Mouse (Mus musculus) embryo, embryonic 10 days (tissue): ENCODE data around the gene Cnot1.
"Not testable (repeated sequence)": the region's sequence is repeated elsewhere in the genome, so short reads cannot be mapped to it uniquely, and the experiment has no call there.

ENCODE experiments used
- DNase-seq: peaks from one replicate; pipeline ENCODE4 v3.0.0-alpha.2; 2015; ENCODE audit warnings: low spot score

The Cnot1 gene

DNA sequence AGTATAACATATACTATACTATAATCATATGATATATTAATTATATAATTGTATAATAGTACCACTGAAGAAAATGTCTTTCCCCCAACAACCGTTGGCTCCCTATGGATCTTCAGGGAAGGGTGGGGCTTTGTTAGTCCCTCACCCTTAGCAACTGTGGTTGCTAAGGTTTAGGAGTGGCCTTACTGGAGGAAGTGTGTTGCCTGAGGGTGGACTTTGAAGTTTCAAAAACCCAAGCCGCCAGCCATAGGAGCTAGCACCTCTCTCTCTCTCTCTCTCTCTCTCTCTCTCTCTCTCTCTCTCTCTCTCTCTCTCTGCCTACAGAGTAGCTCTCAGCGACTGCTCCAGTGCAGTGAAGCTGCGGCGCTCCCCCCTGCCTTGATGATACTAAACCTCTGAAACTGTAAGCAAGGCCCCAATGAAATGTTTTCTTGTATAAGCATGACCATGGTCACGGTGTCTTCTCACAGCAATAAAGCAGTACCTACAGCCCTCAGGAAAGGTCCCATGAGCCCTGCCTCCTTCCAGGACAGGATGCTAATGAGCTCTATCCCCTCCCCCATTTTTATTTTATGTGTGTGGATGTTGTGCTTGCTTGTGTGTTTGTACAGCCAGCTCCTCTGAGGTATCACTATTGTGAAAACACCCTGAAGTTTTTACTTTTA lies 8.9 kb upstream of the Cnot1 start:
- DNase-seq, result no peak

DNA sequence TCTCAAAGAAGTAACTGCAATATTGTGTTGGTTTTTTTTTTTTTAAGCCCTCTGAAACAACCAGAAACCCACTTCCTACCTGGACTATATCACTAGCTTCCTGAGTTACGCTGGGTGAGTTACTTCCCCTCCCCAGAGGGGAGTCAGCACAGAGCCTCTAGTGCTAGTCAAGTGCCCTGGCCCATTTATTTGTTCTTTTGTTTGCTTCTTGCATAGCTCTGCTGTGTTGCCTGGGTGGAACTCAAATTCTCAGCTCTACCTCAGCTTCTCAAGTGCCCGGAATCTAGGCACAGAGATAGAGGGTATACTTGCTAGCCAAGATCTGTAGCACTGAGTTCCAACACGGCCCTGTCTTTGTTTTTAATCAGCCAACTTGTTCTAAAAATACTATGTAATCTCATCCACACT lies 2.9 kb upstream of the Cnot1 start:
- no peak for DNase-seq

DNA sequence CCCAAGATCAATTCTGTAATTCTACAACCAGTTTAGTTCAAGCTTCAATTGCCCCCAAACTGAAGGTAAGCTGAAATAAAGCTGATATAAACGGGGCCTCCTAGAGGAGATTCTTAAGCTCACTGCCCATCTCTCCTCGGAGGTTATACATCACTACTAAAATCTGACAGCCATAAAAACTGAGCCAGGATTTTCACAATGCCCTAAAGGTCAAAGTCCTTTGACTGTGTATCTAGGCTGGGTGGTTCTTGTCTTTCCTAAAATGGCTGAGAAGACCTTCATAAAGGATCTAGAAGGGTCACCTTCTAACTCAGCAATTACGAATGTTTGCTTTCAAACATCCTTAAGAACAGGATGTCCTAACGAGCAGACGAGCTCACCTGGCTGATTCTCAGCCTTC lies 1.9 kb upstream of the Cnot1 start:
- no peak for DNase-seq

DNA sequence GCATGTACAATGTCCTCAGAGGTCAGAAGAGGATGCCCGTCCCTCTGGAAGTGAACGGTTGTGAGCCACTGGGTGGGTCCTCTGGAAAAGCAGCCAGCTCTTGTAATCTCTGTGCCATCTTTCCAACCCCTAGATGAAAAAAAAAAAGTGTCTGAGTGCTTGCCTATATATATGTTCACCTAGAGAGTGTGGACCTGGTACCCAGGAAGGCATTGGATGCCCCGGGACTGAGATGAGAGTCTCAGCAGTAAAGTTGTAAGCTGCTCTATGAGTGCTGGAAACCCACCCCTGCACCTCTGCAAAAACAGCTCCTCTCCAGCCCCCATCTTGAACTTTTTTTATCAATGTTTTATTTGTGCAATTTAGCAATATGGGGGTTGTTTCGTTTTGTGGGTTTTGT lies 1.4 kb upstream of the Cnot1 start:
- DNase-seq, result no peak

DNA sequence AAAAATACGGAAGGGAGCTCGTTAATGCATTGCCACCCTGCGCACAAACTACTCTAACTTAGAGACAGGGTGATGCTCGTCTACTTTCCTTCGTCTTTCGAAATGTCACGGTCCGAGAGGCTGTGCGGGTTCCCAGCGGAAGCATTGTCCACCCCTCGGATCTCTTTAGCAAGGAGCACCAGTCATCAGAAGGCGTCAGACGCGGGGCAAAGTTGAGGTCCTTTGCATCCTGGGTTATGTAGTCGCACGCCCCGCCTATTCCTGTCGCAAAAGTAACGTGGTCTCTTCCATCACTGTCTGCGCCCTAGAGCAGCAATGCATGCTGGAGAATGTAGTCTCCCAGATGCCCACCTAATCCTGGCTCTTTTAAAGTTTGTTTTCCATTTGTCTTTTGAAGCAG lies 597 bp upstream of the Cnot1 start:
- peak; percentile 98 for DNase-seq

DNA sequence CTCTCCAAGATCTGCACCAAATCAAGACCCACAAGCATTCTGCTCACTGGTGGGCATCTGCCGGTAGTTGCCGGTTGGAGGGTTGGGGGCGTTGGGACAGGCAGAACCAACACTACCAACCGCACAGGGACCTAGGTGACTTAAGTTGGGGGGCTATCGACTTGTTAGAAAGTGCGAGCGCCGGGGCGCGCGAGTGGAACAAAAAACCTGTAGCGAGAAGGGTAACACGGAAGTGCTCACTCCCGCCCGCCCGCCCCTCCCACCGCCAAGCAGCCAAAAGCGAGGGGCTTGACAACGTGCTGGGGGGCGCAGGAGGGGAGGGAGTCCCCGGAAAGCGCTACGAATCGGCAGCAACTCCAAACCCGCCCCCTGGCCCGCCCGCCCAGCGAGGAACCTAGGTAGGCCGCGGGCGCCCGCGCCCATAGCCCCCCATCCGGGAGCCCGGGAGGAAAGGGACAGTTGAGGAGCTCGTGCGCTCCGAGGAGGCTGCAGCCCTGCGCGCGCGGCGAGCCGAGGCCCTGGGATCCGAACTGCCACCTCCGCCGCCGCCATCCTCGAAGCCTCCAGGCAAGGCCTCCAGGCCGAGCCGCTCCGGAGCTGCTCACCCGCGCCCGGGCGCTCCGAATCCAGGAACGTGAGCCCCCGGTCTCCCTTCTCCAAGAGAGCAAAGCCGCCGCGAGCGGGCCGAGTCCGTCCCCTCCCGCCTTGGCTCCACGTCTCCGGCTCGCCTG lies 638 bp downstream of the Cnot1 start:
- peak; percentile 26 for DNase-seq

DNA sequence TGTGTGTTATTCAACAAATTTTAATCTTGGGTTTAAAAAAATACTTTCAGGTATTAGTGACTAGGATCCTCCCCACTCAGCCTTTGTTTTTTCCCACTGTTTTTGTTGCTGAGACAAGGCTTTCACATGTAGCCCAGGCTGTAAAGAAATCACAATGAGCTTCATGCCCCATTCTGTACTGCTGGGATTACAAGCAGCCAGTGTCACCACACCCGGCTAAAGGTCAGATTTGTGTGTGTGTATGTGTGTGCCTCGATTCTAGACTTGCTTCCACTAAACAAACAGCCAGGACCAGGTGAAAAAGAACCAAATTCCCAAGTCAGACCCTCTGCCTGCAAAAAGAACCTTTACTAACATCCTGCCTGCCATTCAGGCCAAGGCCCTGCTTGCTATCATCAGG lies 1.8 kb downstream of the Cnot1 start:
- DNase-seq, result no peak

DNA sequence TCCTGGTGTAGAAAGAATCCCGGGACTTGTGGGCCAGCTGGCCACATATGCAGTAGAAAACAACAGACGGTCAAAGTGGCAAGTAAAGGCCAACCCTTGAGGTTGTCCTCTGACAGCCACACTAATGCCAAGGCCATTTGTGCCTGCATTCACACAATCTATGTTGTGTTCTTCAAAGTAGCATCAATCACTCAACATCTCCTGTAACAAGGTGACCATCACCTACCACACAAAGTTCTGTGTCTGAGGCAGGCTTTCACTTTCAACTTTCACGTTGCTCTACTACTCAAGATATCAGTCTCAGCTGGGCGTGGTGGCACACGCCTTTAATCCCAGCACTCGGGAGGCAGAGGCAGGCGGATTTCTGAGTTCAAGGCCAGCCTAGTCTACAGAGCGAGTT lies 5.0 kb downstream of the Cnot1 start:
- no peak for DNase-seq

DNA sequence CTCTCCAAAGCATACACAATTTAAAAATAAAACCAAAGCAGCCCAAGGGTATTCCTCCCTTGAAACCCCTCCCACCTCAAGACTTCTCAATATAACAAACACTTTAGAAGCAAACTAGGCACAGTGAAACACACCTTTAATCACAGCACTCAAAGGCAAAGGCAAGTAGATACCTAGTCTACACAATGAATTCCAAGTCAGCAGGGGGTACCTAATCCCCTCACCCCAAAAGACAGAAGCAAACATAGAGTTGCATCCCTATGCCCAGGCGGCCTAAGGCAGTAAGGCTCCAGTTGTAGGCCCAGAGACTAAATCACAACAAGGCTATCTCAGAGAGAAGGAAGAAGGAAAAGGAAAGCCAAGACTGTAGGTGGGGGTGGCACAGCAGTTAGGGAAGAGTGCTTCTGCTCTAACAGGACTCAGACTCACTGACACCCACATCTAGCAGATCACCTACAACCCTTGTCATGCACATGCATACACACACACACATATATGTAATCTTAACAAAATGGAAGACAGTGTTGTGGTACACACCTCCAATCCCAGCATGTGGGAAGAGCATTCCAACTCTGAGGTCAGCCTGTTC lies 5.7 kb downstream of the Cnot1 start:
- DNase-seq, result no peak

DNA sequence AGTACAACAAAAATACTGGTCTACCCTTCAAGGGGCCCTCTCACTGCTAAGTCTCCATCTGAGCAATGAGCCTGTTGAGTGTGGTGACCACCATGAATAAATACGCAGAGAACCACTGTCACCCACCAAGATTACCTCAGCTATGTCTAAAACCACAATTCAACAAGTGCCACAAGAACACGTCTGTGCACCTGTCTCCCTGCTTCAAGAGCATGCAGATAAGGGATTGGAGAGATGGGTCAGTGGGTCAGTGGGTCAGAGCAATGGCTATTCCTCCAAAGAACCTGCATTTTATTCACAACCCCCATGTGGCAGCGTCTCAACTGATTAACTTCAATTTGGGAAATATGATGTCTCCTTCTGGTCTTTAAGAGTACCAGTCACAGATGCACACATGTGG lies 6.9 kb downstream of the Cnot1 start:
- no peak for DNase-seq

DNA sequence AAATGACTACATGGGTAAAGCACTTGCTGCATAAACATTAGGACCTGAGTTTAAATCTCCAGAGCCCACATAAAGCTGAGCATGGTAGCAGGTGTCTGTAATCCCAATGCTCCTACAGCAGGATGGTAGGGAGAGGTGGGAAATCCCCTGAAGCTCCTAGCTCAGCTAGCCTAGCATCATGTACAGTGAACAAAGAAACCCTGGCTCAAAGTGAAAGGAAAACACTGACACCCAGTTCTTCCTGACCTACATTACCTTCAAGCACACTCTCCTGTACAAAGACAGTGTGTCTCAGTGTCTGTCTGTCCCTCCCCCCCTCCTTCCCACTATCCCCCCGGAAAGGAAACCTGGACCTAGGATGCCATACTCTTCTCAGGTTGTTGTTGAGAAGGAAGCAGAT lies 7.4 kb downstream of the Cnot1 start:
- no peak for DNase-seq

DNA sequence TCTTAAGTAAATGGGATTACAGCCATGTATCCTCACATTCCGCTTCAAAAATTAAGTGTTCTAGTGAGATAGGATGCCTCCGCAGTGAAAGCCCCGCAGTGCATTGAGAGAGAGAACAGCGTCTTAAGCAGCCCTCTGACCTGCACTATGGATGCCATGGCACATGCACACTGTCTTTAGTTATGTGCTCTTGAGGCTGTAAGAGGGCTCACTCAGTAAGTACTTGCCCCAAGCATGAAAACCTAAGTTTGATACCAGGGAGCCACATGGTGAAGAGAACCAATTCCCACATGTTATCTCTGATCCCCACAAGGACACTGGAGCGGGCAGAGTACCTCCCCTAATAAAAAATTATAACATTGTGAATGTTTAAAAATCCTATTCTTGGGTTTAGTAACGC lies 8.1 kb downstream of the Cnot1 start:
- no peak for DNase-seq

DNA sequence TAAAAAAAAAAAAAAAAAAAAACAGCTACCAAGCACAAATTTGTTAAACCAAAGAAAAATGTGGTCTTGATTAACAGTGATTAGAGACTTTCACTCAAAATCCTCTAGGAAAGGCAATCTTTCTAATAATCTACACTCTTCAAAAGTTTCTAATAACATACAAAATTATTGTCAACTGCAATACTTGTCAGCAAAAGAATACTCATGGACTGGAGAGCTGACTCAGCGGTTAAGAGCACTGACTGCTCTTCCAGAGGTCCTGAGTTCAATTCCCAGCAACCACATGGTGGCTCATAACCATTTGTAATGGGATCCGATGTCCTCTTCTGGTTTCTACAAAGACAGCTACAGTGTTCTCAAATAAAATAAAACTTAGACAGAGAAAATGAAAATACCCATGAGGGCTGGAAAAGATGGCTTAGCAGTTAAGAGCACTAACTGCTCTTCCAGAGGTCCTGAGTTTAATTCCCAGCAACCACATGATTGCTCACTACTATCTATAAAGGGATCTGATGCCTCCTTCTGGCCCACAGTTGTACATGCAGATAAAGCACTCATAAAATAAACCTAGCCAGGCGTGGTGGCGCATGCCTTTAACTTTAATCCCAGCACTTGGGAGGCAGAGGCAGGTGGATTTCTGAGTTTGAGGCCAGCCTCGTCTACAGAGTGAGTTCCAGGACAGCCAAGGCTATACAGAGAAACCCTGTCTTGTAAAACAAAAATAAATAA lies 11.8 kb downstream of the Cnot1 start:
- not testable (repeated sequence) for DNase-seq

DNA sequence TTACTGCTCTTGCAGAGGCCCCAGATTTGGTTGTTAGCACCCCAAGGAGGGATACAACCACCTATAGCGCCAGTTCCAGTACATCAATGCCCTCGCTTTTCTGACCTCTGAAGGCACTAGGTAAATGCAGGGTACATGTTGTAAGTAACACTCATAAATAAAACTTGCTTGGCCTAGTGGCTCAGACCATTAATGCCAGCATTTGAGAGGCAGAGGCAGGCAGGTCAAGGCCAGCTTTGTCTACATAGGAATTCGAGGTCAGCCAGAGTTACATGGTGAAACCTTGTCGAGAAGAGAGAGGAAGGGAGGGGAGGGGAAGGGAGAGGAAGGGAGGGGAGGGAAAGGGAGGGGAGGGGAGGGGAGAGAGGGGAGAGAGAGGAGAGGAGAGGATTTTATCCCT lies 21.7 kb downstream of the Cnot1 start:
- DNase-seq, result no peak

DNA sequence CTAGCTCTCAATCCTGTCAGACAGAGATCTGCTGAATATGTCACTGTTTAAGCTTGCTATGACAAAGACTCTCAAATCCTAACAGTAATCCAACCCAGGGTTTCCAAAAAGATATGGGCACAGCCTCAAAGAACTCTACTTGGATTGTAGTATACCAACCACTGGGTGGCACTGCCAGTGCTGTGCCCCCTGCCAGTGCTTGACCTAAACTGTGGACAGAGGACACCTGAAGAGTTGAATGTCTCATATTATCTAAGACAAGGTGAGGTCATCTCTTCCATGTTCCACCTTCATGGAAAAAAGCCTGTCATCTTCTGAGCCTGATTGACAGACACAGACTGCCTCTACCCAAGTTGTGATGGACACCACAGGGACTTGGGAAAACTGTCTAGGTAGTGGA lies 24.6 kb downstream of the Cnot1 start:
- DNase-seq, result no peak

DNA sequence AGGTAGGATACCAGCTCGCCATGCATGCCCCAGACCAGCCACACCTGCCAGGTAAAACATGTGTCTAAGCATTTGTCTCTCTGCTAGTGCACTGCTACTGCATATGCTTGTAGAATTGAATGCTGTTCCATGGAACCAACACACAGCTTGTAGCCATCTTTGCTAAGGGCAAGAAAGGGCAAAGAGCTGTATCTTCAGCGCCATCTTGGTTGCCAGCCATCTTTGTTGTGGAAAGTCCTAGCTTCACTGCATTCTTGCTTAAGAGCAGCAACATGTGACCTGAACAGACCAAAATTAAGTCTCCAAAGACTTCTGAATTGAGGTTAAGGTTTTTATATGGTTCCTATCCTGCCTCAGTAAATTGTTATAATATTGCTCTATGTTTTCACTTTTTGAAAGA lies 25.5 kb downstream of the Cnot1 start:
- no peak for DNase-seq

DNA sequence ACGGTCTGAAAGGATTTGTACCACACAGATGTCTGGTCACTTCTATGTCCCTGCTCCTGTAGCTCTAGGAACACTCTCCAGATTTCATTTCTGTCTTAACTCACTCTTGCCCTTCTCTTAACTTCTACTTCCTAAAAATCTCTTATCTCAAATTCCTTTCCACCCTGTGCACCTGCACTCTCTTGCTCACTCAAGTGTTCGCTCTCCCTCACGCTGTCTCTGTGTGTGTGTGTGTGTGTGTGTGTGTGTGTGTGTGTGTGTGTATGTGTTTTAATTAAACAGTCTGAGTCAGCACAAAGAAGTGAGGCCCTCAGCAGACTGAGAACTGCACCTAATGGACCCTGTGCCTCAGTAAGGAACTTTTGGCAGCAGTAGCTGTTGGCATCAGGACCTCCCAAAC lies 26.2 kb downstream of the Cnot1 start:
- no peak for DNase-seq

DNA sequence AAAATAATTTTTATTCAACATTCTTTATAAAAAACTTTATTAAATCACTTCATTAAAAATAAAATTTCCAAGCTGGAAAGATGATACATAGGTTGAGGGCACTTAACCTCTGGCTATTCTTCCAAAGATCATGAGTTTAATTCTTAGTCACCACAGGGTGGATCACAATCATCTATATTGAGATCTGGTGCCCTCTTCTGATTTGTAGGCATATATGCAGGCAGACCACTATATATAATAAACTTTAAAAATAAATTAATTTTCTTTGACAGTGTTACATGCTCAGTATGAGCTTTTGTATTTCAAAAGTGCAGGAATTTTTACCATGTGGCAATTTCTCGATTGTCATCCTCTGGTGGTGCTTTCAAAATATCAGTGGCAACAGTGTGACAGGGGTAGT lies 43.1 kb downstream of the Cnot1 start:
- DNase-seq, result no peak

DNA sequence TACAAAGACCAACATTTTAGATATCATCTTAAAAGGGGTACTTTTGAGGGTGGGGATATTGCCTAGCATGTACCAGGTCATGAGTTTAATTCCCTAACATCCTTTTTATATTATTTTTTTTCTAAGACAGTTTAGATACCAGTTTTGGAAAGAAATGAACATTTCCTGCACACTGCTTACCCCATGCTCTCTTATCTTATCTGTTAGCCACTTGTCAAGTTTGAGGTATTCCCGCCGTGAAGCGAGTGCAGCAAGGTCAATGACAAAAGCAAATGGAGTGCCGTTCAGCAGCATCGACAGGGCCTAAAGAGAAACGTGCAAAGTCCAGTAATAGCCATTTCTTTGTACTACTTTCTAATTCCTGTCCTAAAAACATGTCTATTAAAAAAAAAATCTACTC lies 46.9 kb downstream of the Cnot1 start:
- no peak for DNase-seq

DNA sequence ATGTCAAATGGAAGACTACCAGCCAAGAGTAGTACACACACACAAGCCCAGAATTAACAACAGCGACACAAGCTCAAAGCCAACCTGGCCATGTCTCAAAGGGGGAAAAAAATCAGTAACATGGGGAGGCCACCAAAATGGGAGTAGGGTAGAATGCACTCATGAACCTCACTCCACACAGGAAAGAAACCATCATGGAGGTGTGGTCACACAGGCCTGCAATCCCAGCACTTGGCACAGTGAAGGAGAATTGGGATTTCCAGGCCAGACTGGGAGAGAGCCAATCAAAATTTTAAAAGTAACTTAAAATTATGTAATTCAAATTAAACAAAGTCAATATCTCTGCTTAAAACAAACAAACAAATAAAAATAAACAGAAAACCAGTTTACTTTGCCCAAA lies 55.3 kb downstream of the Cnot1 start:
- no peak for DNase-seq

DNA sequence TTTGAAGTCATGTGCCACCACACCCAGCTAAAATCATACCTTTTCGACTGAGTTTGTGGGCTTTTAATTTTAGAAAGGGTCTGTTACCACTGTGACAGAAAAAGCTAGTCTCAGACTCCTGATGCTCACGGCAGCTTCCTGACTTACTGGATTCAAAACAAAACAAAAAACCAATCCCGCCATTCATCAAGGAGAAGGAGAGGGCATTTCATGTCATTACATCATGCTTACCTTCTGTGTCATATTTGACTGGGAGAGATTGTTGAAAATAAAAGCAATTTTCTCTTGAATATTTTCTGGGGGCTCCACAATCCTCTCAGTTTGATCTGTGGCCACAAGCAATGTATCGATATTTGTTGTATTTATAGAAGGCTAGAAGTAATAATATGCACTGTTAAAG lies 59.2 kb downstream of the Cnot1 start:
- DNase-seq, result no peak

DNA sequence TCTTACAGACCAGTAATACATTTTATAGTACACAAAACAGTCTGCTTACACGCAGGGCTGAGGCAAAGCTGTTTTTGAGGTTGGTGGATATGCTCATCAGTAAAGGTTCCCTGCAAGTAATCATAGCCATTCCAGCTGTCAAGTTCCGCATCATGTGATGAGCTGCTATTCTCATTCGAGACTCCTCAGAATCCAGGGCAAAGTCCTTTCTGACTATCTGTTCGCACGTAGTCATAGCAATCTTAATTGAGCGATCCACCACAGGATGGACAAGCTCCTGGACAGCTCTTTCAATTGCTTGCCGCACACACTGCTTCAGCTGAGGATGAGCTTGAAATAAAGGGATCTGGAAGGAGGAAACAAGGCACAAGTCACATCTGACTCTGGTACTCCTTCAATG lies 65.5 kb downstream of the Cnot1 start:
- no peak for DNase-seq

DNA sequence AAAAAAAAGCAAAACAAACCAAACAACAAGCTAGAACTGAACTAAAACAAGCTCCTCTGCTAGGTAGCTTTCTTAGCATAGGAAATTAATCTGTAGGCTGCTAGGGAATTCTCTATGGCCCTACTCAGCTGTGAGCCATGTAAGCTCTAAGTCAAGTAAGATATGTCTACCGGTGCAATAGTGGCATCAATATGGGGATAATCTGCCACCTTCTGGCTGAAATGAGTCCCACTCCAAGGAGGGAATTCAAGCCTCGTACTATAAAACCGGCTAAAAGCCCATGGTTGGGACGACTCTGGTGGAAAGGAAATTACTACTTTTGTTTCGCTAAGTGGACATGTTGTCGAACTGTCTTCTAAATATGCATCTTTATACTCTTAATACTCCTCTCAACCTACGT lies 68.7 kb downstream of the Cnot1 start:
- DNase-seq, result no peak
